Mouse (Mus musculus) skeletal muscle tissue, postnatal 0 days (tissue): Measurements from ENCODE around the gene Cacna1h. TPM values are rescaled to one million over a fixed set of nuclear protein-coding genes. Genes with fewer than 3 reads are reported as not detected.

Experiments used
- polyA plus RNA-seq: library from polyadenylated mRNA; unstranded; fragments of >200 nt; fragmentation: Nextera tagmentation; extraction: Ambion mirVana; gene quantifications from 2 replicates; pipeline ENCODE4 v1.2.1, GENCODE M21; 2015

The Cacna1h gene
- polyA plus RNA-seq: 4.3 and 5.4 TPM in 2 replicates

DNA sequence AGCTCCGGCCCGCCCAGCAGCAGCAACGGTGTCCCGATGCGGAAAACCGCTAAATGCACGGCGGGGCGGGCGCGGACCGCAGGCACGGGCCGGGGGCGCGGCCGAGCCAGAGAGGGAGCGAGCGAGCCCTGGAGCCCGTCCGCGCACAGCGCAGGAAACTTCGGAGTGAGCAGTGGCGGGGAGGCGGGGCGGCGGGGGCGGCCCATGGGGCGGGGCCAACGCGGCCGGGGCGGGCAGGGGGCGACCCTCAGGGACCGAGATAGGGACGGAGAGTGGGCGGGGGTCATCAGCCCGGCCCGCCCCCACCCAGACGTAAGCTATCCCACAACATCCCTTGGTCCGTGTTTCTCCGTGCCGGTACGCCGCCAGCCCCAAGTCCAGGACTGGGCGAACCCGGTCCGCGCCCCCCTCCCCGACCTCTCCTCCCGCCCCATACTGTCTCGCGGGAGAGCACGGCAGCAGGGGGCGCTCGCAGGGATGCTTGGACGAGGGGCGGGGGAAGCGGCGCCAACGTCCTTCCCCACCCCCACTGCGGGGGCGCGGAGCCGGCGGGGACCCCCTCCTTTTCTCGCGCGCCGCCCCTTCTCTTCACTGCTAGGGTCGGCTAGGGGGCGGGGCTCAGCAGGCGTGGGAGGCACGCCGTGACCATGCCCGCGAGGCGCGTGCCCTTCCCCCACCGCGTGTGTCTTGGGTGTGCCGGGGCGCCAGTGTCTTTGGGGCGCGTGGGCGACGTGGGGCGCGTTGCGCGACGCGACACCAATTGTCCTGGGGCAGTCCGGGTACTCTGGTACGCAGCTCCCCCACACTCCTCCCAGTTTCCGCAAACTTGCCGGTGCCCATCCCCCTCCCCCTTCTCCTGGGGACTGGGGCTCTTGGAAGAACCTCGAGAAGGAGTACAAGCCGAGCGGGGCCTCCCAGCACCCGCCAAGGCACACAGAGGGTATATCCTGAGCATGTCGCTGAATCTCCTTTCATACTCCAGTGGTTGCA is at the start of gene Cacna1h:
Cacna1h (minus strand) TSS at position 167 of the 990 bp plus-strand sequence.

DNA sequence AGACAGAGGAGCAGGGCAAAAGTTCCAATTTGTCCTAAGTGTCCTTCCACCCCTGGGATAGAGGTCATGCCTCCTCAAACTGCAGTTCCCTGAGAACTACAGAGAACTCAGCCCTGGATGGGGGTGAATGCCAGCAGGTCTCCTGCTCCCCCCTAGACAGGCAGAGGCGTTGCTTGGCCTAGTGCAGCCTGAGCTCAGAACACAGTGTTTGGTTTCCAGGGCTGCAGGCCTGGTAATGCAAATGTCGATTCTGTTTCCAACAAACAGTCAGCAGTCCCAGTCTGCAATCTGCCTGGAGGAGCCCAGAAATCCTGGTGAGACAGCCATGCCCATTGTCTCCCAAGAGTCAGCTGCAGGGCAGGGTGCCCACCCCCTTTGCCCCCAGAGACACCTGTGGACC is 20.7 kb upstream of the Cacna1h start, which contains the start of gene Tekt4:
Tekt4 (plus strand) TSS at position 344 of the 400 bp plus-strand sequence.

DNA sequence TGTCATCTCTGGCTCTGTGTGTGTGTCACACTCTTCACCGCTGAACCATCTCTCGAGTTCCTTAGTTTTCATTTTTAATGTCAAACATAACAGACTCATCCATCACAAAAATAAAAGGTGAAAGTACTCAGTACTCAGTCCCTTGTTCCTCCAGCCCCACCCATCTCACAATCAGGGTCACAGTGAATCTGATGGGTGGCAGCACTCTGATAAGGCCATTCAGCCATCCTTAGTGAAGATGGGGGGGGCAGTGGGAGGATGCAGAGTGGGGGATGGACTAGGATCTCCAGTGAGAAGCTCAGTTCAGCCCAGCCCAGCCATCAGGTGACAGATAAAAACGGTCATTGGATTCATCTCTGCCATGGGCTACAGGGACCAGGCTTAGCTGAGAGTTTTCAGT is 64.6 kb downstream of the Cacna1h start, which contains the start of gene Tpsg1:
Tpsg1 (plus strand) TSS at position 301 of the 400 bp plus-strand sequence.

DNA sequence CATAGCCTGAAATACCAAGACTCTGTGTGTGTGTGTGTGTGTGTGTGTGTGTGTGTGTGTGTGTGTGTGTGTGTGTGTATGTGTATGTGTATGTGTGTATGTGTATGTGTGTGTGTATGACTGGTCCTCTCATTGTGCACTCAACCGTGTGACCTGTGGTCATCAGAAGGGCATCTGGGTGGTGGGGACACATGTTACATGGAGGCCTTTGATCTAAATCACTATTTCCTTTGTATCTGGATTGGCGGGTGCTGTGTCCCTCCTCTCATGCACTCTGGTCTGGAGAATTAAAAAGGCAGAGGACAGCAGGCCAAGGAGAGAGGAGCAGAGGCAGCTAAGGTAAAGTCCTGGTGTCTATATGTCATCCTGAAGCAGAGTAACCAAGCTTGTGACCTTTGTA is 67.6 kb downstream of the Cacna1h start, which contains the start of gene Tpsb2:
Tpsb2 (plus strand) TSS at position 301 of the 400 bp plus-strand sequence.

DNA sequence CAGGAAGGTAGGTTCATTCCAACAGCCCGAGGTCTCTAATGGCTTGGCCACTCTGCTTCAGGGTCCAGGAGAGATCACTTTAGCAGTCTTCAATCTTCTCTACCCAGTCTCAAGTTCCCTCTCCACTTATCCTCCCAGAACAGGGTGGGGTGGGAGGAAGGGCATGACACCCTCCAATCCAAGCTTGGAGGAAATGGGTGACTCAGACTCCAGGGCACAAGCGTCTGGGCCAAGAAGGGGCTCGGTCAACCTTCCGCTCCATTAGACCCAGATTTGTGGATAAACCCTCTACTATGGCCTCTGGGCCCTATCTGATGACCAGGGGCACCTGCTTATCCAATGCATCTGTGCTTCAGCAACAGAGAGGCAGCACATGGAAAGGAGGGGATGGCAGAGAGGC is 88.1 kb downstream of the Cacna1h start, which contains the start of gene Tpsab1:
Tpsab1 (minus strand) TSS at position 101 of the 400 bp plus-strand sequence.

Other genes starting within 250 kb of the Cacna1h start
- 28.3 and 29.6 TPM in 2 replicates for gene BC003965, start 249.2 kb downstream of the Cacna1h start, polyA plus RNA-seq
- gene Unkl, start 245.4 kb downstream of the Cacna1h start, polyA plus RNA-seq: 3.0 and 3.6 TPM in 2 replicates
- gene Gnptg, start 193.7 kb downstream of the Cacna1h start, polyA plus RNA-seq: 23.0 and 24.0 TPM in 2 replicates
- 38.4 TPM in 2 replicates for gene Tsr3, start 193.6 kb downstream of the Cacna1h start, polyA plus RNA-seq
- gene Baiap3, start 177.4 kb downstream of the Cacna1h start, polyA plus RNA-seq: 0.23 TPM in 1 of 2 replicates, not detected in the other
- gene Ube2i, start 159.2 kb downstream of the Cacna1h start, polyA plus RNA-seq: 216 and 238 TPM in 2 replicates
- 10.4 and 15.0 TPM in 2 replicates for gene Prss34, start 135.4 kb downstream of the Cacna1h start, polyA plus RNA-seq
- gene Prss28, start 125.1 kb downstream of the Cacna1h start, polyA plus RNA-seq: not detected in 2 replicates
- not detected in 2 replicates for gene Prss29, start 115.1 kb downstream of the Cacna1h start, polyA plus RNA-seq
- 11.2 and 11.8 TPM in 2 replicates for gene Tpsab1, start 88.2 kb downstream of the Cacna1h start, polyA plus RNA-seq
- gene Tpsb2, start 67.5 kb downstream of the Cacna1h start, polyA plus RNA-seq: 500 and 756 TPM in 2 replicates
- 1.5 and 2.4 TPM in 2 replicates for gene Tpsg1, start 64.5 kb downstream of the Cacna1h start, polyA plus RNA-seq
- gene Tekt4, start 20.8 kb upstream of the Cacna1h start, polyA plus RNA-seq: not detected in 2 replicates
- gene Sstr5, start 63.5 kb upstream of the Cacna1h start, polyA plus RNA-seq: 0.05 TPM in 1 of 2 replicates, not detected in the other
- 14.7 and 16.2 TPM in 2 replicates for gene Sox8, start 136.9 kb upstream of the Cacna1h start, polyA plus RNA-seq
- gene Lmf1, start 145.3 kb upstream of the Cacna1h start, polyA plus RNA-seq: 11.6 and 14.8 TPM in 2 replicates